Mouse (Mus musculus): ENCODE results near the gene Clstn2.

Clstn2 gene

GRCm38 (mm10) chr9:97471014-97471591 is 561.9 kb downstream of the Clstn2 start:
- DNase-seq (ENCODE audit: low spot score) = no peak

GRCm38 (mm10) chr9:97460452-97460851 is 572.5 kb downstream of the Clstn2 start:
- no peak for DNase-seq (ENCODE audit: low spot score)

- no peak for DNase-seq (ENCODE audit: low spot score)
Measured at GRCm38 (mm10) chr9:97459745-97460144, 573.2 kb downstream of the Clstn2 start.

- no peak for DNase-seq (ENCODE audit: low spot score)
Measured at GRCm38 (mm10) chr9:97449316-97450050, 583.5 kb downstream of the Clstn2 start.

- no peak for DNase-seq (ENCODE audit: low spot score)
Measured at GRCm38 (mm10) chr9:97439872-97440636, 592.9 kb downstream of the Clstn2 start.

- DNase-seq (ENCODE audit: low spot score) = no peak
Measured at GRCm38 (mm10) chr9:97434666-97435065, 598.3 kb downstream of the Clstn2 start.

GRCm38 (mm10) chr9:97429885-97430449 is 603.0 kb downstream of the Clstn2 start:
- no peak for DNase-seq (ENCODE audit: low spot score)

- DNase-seq (ENCODE audit: low spot score) = no peak
Measured at GRCm38 (mm10) chr9:97428127-97428526, 604.9 kb downstream of the Clstn2 start.

- no peak for DNase-seq (ENCODE audit: low spot score)
Measured at GRCm38 (mm10) chr9:97420896-97421295, 612.1 kb downstream of the Clstn2 start.

GRCm38 (mm10) chr9:97414876-97415668 is 617.9 kb downstream of the Clstn2 start:
- no peak for DNase-seq (ENCODE audit: low spot score)

- DNase-seq (ENCODE audit: low spot score) = no peak
Measured at GRCm38 (mm10) chr9:97408142-97408541, 624.8 kb downstream of the Clstn2 start.

All from c-Kit-positive CD71-positive TER-119-positive erythroid progenitor cells, embryonic 14.5 days (primary cell).